Mouse (Mus musculus) liver, postnatal 0 days (tissue): ENCODE measurements at regions not wholly inside any gene's neighbourhood (a gene's known extent, or its start where the extent isn't known, plus 50 kb on each side); places are given as distances from the start of the nearest gene placed in this dataset.

Experiments used
- CTCF ChIP-seq: sonication (generic); IDR thresholded peaks from 2 replicates; pipeline ENCODE4 v1.5.1; 2016; ENCODE audit warnings: antibody characterized with exemption, low read depth
- EP300 ChIP-seq: IDR thresholded peaks from 2 replicates; pipeline ENCODE4 v1.6.1; 2016; ENCODE audit warnings: antibody characterized with exemption, low read depth, mild to moderate bottlenecking

DNA sequence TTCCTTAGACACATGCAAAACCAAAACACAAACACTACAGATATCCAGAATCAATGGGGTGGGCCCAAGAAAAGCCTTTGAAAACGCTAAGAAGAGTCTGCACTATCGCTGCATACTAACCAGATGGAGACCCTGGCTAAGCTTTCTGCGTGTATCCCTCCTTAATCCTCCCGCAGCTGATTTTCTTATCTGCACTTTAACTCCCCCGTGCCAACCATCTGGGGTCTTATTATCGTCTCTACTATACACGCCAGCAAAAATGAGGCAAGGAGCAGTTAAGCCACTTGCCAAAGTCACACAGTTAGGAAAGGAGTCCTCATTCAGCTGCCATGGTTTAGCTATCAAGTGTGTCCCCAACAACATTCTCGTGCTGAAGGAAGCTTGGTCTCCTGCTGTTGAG lies 258.4 kb downstream of the Gm12728 start:
- TF ChIP-seq CTCF (no peak), EP300 (no peak)
